Mouse (Mus musculus): ENCODE measurements around the gene Rnpep. TPM values are rescaled to one million over a fixed set of nuclear protein-coding genes. Genes with fewer than 3 reads are reported as not detected.

Rnpep gene
- polyA plus RNA-seq (2015; fragmentation: Nextera tagmentation; extraction: Ambion mirVana), result 102 and 106 TPM in 2 replicates

DNA sequence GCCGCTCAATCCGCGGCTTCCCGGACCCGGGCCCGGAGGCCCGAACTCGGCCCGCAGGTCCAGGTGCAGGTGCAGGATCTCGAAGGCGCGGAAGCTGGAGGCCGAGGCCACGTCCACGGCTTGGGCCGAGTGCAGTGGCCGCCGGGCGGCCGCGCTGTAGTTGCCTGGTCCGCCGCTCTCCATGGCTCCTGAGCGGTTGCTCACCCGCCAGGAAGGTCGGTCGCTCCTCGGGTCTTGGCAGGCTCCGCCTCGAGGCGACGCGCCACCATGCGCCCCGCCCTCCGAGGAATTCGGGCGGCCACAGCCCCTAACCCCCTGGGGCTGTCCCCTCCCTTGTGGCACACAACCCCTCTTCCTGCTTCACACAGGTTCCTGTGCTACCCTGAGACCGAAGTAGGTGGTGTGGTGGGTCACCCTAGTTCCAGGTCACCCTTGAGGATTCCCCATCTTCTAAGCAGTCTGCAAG lies at the start of gene Rnpep:
Rnpep (minus strand) TSS at position 259 of the 466 bp plus-strand sequence.
- Histone ChIP-seq H3K9ac (peak within 1 kb of the TSS; percentile 92), H3K9me3 (no peaks in the 10 kb centered on the region), H3K4me1 (replicated peaks) (peaks cover 36% of the 10 kb centered on the region), H3K4me2 (peak within 1 kb of the TSS; percentile 83), H3K4me3 (peak within 1 kb of the TSS; percentile 81), H3K36me3 (peaks cover 3% of the 10 kb centered on the region), H3K27me3 (no peaks in the 10 kb centered on the region), H3K27ac (replicated peaks) (peak within 1 kb of the TSS; percentile 86)
- peak; percentile 92 for ATAC-seq (ENCODE audit: low FRiP score, low read depth)
- 0% methylated on average over 35 of the region's 39 CpGs for WGBS

DNA sequence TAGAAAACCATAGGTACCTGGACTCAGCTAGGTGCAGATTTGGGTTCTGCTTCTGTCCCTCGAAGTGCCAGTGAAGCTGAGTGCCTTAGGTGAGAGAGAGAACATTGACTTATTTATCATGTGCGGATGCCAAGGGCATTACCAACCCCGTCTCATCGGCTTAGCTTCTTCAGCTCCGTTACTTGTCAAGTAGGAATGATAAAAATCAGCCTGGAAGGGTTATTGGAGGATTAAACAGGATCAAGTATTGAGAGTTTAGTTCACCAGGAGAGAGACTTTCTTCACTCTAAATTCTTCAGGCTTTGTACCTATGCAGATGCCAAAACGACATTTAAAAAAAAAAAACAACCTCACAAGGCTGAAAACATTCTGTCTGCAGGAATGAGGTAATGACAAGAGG lies 46.7 kb upstream of the Rnpep start:
- Histone ChIP-seq H3K4me1 (replicated peaks) (no peaks in the 10 kb centered on the region), H3K4me3 (no peak overlapping the region), H3K27me3 (no peaks in the 10 kb centered on the region), H3K36me3 (no peaks in the 10 kb centered on the region), H3K9ac (no peak overlapping the region), H3K27ac (replicated peaks) (no peak overlapping the region), H3K4me2 (no peak overlapping the region), H3K9me3 (no peaks in the 10 kb centered on the region)
- ATAC-seq (ENCODE audit: low FRiP score, low read depth), result no peak
- WGBS, result 78% methylated on average over 6 of the region's 6 CpGs

DNA sequence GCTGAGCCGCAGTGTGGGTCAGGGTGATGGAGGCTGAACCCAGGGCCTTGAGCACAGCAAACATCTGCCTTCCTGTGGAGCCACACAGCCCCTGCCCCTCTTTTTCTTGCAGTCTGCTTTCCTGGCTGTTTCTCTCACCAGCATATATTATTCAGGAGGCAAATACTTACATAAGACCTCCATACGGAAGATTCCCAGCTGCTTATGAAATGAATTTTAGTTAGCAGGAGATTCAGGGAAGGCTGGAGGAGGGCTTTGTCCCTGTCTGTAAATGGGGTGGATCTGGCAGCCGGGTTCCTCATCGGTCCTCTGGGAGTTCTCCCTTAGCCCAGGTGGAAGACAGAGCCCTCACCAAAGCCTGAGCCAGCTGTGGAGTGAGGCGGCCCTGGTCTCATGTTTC lies 44.5 kb upstream of the Rnpep start:
- H3K4me1 ChIP-seq (replicated peaks), result no peaks in the 10 kb centered on the region
- H3K4me3 ChIP-seq, result no peak overlapping the region
- WGBS, result 74% methylated on average over 5 of the region's 5 CpGs
- no peaks in the 10 kb centered on the region for H3K9me3 ChIP-seq
- H3K9ac ChIP-seq, result no peak overlapping the region
- no peak for ATAC-seq (ENCODE audit: low FRiP score, low read depth)
- no peaks in the 10 kb centered on the region for H3K27me3 ChIP-seq
- no peak overlapping the region for H3K27ac ChIP-seq (replicated peaks)
- H3K4me2 ChIP-seq, result no peak overlapping the region
- H3K36me3 ChIP-seq, result no peaks in the 10 kb centered on the region

DNA sequence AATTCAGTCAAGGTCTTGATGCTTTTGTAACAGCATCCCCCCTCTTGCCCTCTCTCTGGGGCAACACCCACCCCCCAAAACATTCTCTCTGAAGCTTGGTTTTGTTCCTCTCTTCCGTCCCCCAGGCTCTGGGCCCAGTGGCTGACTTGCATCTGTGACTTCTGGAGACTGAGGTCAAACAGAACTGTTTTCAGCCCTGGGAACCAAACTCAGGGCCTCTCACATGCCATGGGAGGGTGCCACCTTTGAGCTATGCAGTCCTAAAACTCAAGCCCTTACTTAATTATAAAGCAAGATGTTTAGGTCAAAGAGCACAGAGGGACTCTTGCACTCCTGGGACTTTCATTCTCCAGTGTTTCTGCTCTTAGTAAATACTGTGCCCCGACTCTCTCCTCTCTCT lies 42.0 kb upstream of the Rnpep start:
- Histone ChIP-seq H3K36me3 (no peaks in the 10 kb centered on the region), H3K27ac (replicated peaks) (no peak overlapping the region), H3K9me3 (no peaks in the 10 kb centered on the region), H3K9ac (no peak overlapping the region), H3K4me1 (replicated peaks) (no peaks in the 10 kb centered on the region), H3K27me3 (0 out of 2 replicates have a peak, but pooled peaks cover 3% of the 10 kb centered on the region), H3K4me2 (no peak overlapping the region), H3K4me3 (no peak overlapping the region)
- no peak for ATAC-seq (ENCODE audit: low FRiP score, low read depth)
- 75% methylated on average over 2 of the region's 2 CpGs for WGBS

DNA sequence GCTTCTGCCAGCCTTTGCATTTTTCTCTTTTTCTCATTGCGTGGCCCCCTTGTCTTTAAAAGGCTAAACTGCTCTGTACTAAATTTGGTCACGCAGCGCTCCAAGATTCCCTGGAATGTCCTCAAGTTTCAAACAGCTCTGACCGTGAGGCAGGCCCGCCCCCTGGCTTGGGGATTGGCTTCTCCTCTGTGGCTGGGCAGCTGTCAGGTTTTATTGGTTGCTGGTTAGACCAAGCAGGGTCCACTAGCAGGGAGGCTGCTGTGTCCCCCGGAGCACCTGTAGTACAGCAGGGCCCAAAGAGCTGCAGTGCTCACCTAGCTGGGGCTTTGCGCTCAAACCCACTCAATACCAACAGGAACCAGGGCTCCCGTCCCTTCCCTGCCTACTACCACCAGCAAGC lies 40.7 kb upstream of the Rnpep start, which contains the start of gene Lmod1:
Lmod1 (plus strand) TSS at position 237 of the 400 bp plus-strand sequence.
- WGBS, result 17% methylated on average over 8 of the region's 8 CpGs
- no peak for ATAC-seq (ENCODE audit: low FRiP score, low read depth)
- Histone ChIP-seq H3K4me2 (0 out of 2 replicates have a peak within 1 kb of the TSS, but pooled peaks have one; percentile 9), H3K9me3 (no peaks in the 10 kb centered on the region), H3K4me3 (no peak within 1 kb of the TSS), H3K27ac (replicated peaks) (no peak within 1 kb of the TSS), H3K36me3 (no peaks in the 10 kb centered on the region), H3K9ac (no peak within 1 kb of the TSS), H3K4me1 (replicated peaks) (no peaks in the 10 kb centered on the region), H3K27me3 (0 out of 2 replicates have a peak, but pooled peaks cover 3% of the 10 kb centered on the region)

DNA sequence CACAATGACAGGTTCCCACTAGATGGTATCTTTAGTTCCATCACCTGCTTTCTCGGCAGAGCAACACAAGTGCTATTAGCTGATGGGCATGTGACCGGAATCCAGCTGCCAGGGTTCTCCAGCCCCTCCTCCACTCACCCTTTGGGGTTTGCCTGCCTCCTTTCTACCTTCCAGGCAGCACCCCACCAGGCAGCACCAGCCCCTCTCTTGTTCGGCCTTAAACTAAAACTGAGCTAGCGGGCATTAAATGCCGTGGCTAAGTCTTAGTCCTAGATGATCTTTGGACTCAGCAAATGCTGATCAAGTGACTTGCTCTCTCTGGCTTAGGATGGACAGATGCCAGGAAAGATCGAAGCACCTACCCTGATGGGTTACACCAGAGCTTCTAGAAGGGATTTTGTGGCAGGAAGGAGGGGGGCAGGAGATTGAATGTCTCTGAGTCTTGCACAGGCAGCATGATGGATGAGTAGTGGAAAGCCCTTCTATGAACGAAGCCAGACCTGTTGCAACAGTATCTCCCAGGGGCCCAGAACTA lies 39.5 kb upstream of the Rnpep start:
- no peaks in the 10 kb centered on the region for H3K9me3 ChIP-seq
- H3K4me3 ChIP-seq, result no peak overlapping the region
- H3K4me1 ChIP-seq (replicated peaks), result no peaks in the 10 kb centered on the region
- 0 out of 2 replicates have a peak, but pooled peaks cover 3% of the 10 kb centered on the region for H3K27me3 ChIP-seq
- H3K9ac ChIP-seq, result no peak overlapping the region
- no peaks in the 10 kb centered on the region for H3K36me3 ChIP-seq
- ATAC-seq (ENCODE audit: low FRiP score, low read depth), result no peak
- no peak overlapping the region for H3K4me2 ChIP-seq
- 81% methylated on average over 7 of the region's 7 CpGs for WGBS
- no peak overlapping the region for H3K27ac ChIP-seq (replicated peaks)

DNA sequence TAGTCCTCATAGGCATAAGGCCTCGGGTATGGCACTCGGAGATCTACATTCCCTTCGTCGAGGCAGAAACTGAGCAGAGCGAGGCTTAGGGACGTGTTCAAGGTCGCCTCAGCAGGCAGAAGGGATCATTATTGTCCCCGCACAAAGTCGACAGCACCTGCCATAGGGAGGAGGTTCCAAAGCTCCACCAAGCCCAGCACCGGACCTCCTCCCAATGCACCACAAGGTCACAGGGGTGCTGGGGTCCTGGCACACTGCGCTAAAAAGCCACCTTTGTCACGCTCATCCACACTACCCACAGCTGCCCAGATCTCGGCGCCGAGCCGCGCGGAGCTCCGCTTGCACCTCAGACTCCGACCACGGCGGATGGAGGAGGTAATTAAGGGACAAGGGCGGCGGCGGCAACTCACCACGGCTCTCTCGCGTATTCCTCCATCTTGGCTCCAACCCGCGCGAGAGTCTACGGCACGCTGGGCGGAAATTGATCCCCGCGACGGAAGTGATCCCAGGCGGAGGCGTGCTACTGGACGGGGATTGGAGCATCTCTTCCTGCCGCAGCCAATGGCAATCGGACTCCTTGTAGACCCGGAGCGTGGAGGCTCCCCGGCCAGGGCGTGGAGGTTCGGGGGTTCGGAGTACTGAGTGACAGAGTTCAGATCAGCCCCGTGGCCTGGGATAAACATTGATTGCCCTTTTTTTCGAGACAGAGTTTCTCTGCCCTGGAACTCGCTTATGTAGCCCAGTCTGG lies 29.6 kb upstream of the Rnpep start, which contains the start of gene Timm17a:
Timm17a (minus strand) TSS at position 495 of the 748 bp plus-strand sequence.
- H3K9ac ChIP-seq, result peak within 1 kb of the TSS; percentile 92
- peak within 1 kb of the TSS; percentile 80 for H3K4me2 ChIP-seq
- H3K9me3 ChIP-seq, result no peaks in the 10 kb centered on the region
- WGBS, result under 1% methylated on average over 50 of the region's 51 CpGs
- peak within 1 kb of the TSS; percentile 86 for H3K27ac ChIP-seq (replicated peaks)
- peaks cover 25% of the 10 kb centered on the region for H3K4me1 ChIP-seq (replicated peaks)
- peak within 1 kb of the TSS; percentile 82 for H3K4me3 ChIP-seq
- ATAC-seq (ENCODE audit: low FRiP score, low read depth), result peak; percentile 100
- no peaks in the 10 kb centered on the region for H3K27me3 ChIP-seq
- H3K36me3 ChIP-seq, result peaks cover 13% of the 10 kb centered on the region

DNA sequence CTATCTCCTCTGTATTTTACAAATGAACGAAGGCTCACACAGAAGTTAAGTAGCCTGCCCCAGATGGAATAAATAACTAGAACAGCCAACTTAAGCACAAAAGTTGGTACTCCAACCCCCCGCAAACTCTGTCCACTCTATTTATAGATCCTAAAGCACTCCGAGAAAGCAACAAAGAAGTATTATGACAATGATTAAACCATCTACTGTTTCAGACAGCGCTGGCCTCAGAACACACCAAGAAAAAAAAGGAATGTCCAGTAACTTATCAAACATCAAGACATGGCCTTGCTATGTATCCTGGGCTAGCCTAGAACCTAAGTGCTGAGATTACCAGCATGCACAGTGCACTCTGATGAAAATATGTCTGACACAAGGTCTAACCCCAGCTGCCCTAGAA lies 28.3 kb upstream of the Rnpep start:
- Histone ChIP-seq H3K4me2 (peak overlapping the region; percentile 80), H3K9me3 (no peaks in the 10 kb centered on the region), H3K4me3 (peak overlapping the region; percentile 82), H3K27me3 (no peaks in the 10 kb centered on the region), H3K27ac (replicated peaks) (no peak overlapping the region), H3K9ac (peak overlapping the region; percentile 92), H3K4me1 (replicated peaks) (peaks cover 25% of the 10 kb centered on the region), H3K36me3 (peaks cover 25% of the 10 kb centered on the region)
- 92% methylated on average over 4 of the region's 4 CpGs for WGBS
- no peak for ATAC-seq (ENCODE audit: low FRiP score, low read depth)

DNA sequence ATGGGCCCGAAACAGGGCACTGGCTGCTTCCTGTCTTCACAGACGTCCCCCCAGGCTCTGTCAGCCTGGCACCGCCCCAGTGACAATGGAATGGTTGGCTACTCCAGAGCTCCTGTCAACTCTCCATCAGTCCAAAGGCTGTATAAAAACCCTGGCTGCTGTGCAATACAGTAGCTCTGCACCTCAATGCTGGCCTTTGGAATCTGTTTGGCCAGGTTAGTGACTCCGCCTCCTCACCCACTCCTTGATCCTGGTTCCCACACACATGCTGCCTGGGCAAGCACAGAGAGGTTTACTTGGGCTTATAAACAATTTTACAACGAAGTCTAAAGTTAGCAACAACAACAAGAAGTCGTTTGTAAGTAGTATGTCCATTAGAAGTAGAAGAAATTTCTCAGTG lies 27.5 kb upstream of the Rnpep start:
- WGBS, result 76% methylated on average over 6 of the region's 6 CpGs
- H3K9ac ChIP-seq, result no peak overlapping the region
- ATAC-seq (ENCODE audit: low FRiP score, low read depth), result no peak
- H3K4me1 ChIP-seq (replicated peaks), result peaks cover 25% of the 10 kb centered on the region
- peaks cover 30% of the 10 kb centered on the region for H3K36me3 ChIP-seq
- no peak overlapping the region for H3K27ac ChIP-seq (replicated peaks)
- no peak overlapping the region for H3K4me2 ChIP-seq
- H3K9me3 ChIP-seq, result no peaks in the 10 kb centered on the region
- no peak overlapping the region for H3K4me3 ChIP-seq
- no peaks in the 10 kb centered on the region for H3K27me3 ChIP-seq

DNA sequence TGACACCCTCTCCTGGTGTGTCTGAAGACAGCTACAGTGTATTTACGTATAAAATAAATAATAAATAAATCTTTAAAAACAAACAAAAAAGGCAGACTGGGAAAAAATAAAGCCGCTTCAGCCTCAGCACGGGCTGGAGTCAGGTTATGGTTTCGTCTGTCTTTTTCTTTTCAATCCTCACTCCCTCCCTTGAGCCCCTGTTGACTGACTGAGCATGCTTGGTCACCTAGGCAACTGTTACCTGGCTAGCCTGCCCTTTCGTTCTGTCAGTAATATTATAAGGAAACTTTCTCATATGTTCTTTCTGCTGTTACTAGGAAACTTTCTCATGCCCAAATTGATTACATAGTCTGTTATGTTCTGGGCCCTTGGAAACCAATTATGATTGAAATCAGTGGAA lies 7.0 kb upstream of the Rnpep start:
- no peak overlapping the region for H3K4me2 ChIP-seq
- H3K9ac ChIP-seq, result no peak overlapping the region
- H3K36me3 ChIP-seq, result peaks cover 20% of the 10 kb centered on the region
- H3K27me3 ChIP-seq, result no peaks in the 10 kb centered on the region
- H3K4me1 ChIP-seq (replicated peaks), result 0 out of 2 replicates have a peak, but pooled peaks cover 3% of the 10 kb centered on the region
- H3K9me3 ChIP-seq, result no peaks in the 10 kb centered on the region
- WGBS, result 55% methylated on average over 5 of the region's 5 CpGs
- no peak overlapping the region for H3K27ac ChIP-seq (replicated peaks)
- peak; percentile 38; the same call in 1 of the 2 replicates for ATAC-seq (ENCODE audit: low FRiP score, low read depth)
- H3K4me3 ChIP-seq, result no peak overlapping the region

DNA sequence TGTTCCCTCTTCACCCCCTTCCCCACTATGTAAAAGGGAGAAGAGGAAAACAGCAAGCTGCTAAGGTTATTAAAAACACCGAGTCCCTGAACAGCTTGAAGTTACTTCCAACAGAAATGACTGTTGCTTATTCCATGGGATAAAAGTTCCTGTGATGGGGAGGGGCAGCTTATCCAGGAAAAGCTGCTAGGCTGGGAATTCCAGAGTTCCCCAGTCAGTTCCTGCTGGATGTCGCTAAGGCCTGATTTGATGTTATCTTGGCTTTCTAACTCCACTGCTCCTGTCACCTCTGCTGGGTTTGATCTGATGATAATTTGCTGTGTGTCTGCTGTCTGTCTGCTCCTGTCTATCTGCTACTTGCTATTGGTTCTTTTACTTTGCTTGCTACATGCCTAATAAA lies 2.4 kb upstream of the Rnpep start:
- no peaks in the 10 kb centered on the region for H3K9me3 ChIP-seq
- H3K4me1 ChIP-seq (replicated peaks), result peaks cover 29% of the 10 kb centered on the region
- H3K27ac ChIP-seq (replicated peaks), result no peak overlapping the region
- H3K4me3 ChIP-seq, result no peak overlapping the region
- no peaks in the 10 kb centered on the region for H3K27me3 ChIP-seq
- no peaks in the 10 kb centered on the region for H3K36me3 ChIP-seq
- WGBS, result 85% methylated on average over 2 of the region's 2 CpGs
- H3K9ac ChIP-seq, result no peak overlapping the region
- no peak for ATAC-seq (ENCODE audit: low FRiP score, low read depth)
- H3K4me2 ChIP-seq, result no peak overlapping the region

DNA sequence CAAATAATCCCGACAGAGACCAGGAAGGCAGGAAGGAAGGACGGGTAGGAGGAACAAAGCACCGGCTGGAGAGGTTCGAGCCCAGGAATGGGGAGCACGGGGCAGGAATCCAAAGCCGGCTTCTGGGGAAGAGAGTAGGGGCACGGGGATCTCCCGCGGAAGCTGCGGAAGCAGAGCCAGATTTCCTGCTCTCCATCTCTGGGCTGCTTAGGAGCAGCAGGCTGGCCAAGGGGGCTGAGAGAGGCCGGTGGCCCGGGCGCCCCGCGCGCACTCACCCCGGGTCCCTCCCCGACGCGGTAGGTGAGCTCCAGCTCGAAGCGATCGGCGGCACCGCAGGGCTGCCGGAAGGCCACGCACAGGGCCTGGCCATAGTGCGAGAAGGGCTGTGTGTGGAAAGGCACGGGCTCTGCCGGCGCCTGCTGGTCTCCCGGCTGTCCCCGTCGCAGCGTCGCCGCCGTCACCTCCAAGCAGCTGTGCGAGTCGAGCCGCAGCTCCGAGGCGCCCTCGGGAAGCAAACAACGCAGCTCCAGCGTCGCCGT lies 528 bp downstream of the Rnpep start:
- peak; percentile 76 for ATAC-seq (ENCODE audit: low FRiP score, low read depth)
- peaks cover 36% of the 10 kb centered on the region for H3K4me1 ChIP-seq (replicated peaks)

More for the DNA sequence above, 528 bp downstream of the Rnpep start:
- WGBS, result 0% methylated on average over 35 of the region's 48 CpGs
- peaks cover 8% of the 10 kb centered on the region for H3K36me3 ChIP-seq
- H3K9me3 ChIP-seq, result no peaks in the 10 kb centered on the region
- peak overlapping the region; percentile 83 for H3K4me2 ChIP-seq
- peak overlapping the region; percentile 92 for H3K9ac ChIP-seq
- H3K4me3 ChIP-seq, result peak overlapping the region; percentile 81
- no peaks in the 10 kb centered on the region for H3K27me3 ChIP-seq
- peak overlapping the region; percentile 86 for H3K27ac ChIP-seq (replicated peaks)

All from hindbrain, embryonic 15.5 days (tissue).